Mouse (Mus musculus) gastrocnemius, adult 2 months (tissue): ENCODE data around the gene H2al1h. TPM values are rescaled to one million over a fixed set of nuclear protein-coding genes. Genes with fewer than 3 reads are reported as not detected.

ENCODE experiments used
- DNase-seq: peaks from one replicate; pipeline ENCODE4 v3.0.0; 2022
- H3K27ac ChIP-seq: fragments of 200-600 bp; 2 replicates; pipeline ENCODE4 v1.8.1; 2022; ENCODE audit warnings: mild to moderate bottlenecking
- H3K4me3 ChIP-seq: fragments of 200-600 bp; 2 replicates; pipeline ENCODE4 v1.8.1; 2022; ENCODE audit warnings: mild to moderate bottlenecking, moderate library complexity
- CTCF ChIP-seq: fragments of 200-600 bp; IDR thresholded peaks from 2 replicates; pipeline ENCODE4 v1.8.1; 2022; ENCODE audit warnings: antibody characterized with exemption, mild to moderate bottlenecking, moderate library complexity
- intact Hi-C: fragments of 180-260 bp; cut with DNase I; formaldehyde crosslinking; loops from one replicate; pipeline ENCODE4 v1.15.1; 2025
- total RNA-seq, 2 experiments: library from RNA; stranded (reverse); gene quantifications; 2 replicates each; pipeline ENCODE4 v1.2.3; 2021

The H2al1h gene
- total RNA-seq, 2 experiments from 2014 or later, result not detected

GRCm38 (mm10) chrX:11345762-11346161 lies 24.5 kb downstream of the H2al1h start:
- H3K4me3 ChIP-seq, result no peak overlapping the region
- H3K27ac ChIP-seq, result no peak overlapping the region; the same call in 1 of the 2 replicates
- intact Hi-C loops, result no loop called here
- no peak for DNase-seq
- no peak for TF ChIP-seq CTCF

- Histone ChIP-seq H3K4me3 (no peak overlapping the region), H3K27ac (no peak overlapping the region)
- intact Hi-C loops, result no loop called here
- DNase-seq, result no peak
- TF ChIP-seq CTCF, result no peak
Observed at GRCm38 (mm10) chrX:11346756-11347155, 25.5 kb downstream of the H2al1h start.

GRCm38 (mm10) chrX:11360823-11361222 lies 39.5 kb downstream of the H2al1h start:
- intact Hi-C loops, result no loop called here
- no peak overlapping the region for H3K4me3 ChIP-seq
- no peak for DNase-seq
- TF ChIP-seq CTCF, result no peak
- no peak overlapping the region for H3K27ac ChIP-seq

- intact Hi-C loops, result no loop called here
- no peak overlapping the region for H3K27ac ChIP-seq
- TF ChIP-seq CTCF, result no peak
- no peak overlapping the region for H3K4me3 ChIP-seq
- DNase-seq, result no peak
Observed at GRCm38 (mm10) chrX:11361261-11361660, 40.0 kb downstream of the H2al1h start.

GRCm38 (mm10) chrX:11363890-11364289 lies 42.6 kb downstream of the H2al1h start:
- intact Hi-C loops, result no loop called here
- no peak overlapping the region for H3K4me3 ChIP-seq
- TF ChIP-seq CTCF, result no peak
- no peak for DNase-seq
- H3K27ac ChIP-seq, result no peak overlapping the region

- no peak for DNase-seq
- Histone ChIP-seq H3K27ac (no peak overlapping the region), H3K4me3 (no peak overlapping the region)
- intact Hi-C loops, result no loop called here
- TF ChIP-seq CTCF, result no peak
Observed at GRCm38 (mm10) chrX:11365151-11365550, 43.9 kb downstream of the H2al1h start.

Other genes starting within 250 kb of the H2al1h start
- not detected for gene H2al1a, start 22.2 kb upstream of the H2al1h start, total RNA-seq
- gene H2al1b, start 19.1 kb upstream of the H2al1h start, total RNA-seq, result not detected
- not detected for gene H2al1c, start 15.8 kb upstream of the H2al1h start, total RNA-seq
- gene H2al1d, start 12.7 kb upstream of the H2al1h start, total RNA-seq, result not detected
- gene H2al1e, start 9.6 kb upstream of the H2al1h start, total RNA-seq, result not detected
- not detected for gene H2al1f, start 6.3 kb upstream of the H2al1h start, total RNA-seq
- gene H2al1g, start 3.2 kb upstream of the H2al1h start, total RNA-seq, result not detected
- not detected for gene H2al1i, start 3.2 kb downstream of the H2al1h start, total RNA-seq
- not detected for gene H2al1j, start 6.3 kb downstream of the H2al1h start, total RNA-seq